Mouse (Mus musculus): ENCODE measurements around the gene Mrtfa.

The Mrtfa gene

DNA sequence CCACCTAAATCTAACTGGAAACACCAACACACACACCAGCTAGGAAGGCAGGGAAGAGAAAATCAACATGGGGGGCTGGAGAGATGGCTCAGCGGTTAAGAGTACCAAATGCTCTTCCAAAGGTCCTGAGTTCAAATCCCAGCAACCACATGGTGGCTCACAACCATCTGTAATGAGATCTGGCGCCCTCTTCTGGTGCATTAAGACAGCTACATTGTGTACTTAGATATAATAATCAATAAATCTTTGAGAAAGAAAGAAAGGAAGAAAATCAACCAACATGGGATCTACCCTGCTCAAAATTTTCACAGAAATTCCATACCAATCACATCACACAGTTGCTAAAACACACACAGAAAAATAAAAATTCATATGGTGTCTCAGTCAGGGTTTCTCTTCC, 34.1 kb downstream of the Mrtfa start:
- no peak for DNase-seq (ENCODE audit: low read depth, low spot score)

DNA sequence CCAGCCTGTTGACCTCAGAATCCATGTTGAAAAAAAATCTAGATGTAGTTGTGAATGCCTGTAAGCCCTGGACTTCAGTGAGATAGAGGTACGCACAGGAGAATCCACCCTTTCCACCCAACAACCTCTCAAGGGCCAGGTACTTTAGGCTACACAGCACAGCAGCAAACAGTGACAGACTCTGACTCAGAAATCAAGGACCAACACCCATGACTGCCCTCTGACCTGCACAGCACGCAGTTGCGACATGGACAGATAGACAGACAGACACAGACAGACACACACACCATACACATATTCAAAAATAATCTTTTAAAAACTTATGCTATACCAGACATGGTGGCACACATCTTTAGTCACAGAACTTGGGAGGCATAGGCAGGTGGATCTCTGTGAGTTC, 34.7 kb downstream of the Mrtfa start:
- DNase-seq (ENCODE audit: low read depth, low spot score) = no peak

DNA sequence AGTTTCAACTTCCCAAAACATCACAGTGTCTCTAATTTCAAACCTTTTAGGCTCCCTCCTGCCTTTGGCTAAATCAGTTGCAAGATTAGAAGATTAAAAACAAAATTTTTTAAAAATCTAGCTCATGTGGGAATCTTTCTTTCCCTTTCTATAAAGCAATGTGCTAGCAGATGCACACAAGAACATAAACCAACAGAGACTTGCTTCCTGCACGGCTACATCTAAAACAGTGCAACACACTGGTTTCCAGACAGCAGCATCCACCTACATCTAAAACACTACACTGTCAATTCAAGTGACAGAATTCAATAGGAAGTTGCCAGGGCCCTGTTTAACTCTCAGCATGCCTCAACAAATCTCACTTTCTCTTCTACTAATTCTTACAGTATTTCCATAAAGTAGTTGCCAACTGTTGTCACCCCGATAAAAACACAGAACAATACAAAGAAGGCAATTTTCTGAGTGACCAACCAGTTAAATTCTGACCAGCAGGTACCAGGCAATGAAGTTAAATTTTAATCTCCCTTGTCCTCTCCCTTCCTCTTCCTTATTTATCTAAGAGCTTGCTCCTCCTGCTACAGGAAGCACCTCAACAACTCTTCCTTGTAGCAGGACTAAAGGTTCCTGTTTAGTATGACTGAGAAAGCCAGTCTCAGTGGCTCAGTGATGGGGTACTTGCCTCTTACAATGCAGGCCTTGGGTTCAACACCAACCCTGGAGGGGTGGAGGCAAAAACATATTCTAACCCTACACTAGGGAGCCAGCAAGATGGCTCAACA, 35.5 kb downstream of the Mrtfa start:
- DNase-seq (ENCODE audit: low read depth, low spot score) = no peak

DNA sequence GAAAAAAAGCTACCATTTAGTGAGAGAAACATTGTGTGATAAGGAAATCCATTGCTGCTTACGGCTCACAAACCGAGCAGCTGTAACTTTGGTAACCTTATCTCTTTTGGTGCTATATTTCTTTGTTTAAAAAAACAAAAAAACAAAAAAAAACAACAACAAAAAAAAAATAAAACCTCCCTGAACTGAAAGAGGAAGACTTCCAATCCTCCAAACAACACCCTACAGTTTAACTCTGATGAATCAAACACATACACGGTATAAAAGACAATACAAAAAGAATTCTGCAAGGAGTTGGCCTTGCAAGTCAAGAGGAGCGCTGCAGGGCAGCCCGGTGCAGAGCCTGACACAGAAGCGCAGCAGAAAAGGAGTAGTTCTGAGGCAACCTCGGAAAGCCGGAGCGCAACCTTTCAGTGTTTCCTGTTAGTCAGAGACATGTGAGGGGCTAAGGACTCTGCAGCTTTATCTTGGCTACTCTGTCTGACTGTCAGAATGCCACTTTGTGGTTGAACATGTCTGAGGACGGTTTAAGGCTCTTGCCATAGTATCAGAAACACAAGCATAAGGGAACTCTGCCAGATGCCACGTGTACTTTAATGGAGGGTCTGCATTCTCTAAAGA, 48.5 kb downstream of the Mrtfa start:
- no peak for DNase-seq (ENCODE audit: low read depth, low spot score)

DNA sequence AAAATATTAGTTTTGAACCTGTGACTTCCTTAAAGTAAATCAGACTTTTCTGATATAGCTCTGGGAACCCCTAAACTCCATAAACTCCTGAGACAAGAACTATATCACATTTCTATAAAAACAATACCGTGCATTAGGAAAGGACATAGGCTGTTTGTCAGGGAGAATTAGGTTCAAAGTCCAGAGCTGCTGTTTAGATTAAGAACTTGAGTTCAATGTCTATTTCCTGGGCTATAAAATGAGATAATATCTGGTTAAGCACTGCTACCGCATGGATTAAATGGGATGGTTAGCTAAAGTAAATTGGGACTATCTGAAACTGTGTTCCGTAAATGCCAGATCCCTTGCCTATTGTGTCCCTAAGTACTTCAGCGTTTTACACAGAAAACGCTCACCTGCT, 50.6 kb downstream of the Mrtfa start:
- no peak for DNase-seq (ENCODE audit: low read depth, low spot score)

DNA sequence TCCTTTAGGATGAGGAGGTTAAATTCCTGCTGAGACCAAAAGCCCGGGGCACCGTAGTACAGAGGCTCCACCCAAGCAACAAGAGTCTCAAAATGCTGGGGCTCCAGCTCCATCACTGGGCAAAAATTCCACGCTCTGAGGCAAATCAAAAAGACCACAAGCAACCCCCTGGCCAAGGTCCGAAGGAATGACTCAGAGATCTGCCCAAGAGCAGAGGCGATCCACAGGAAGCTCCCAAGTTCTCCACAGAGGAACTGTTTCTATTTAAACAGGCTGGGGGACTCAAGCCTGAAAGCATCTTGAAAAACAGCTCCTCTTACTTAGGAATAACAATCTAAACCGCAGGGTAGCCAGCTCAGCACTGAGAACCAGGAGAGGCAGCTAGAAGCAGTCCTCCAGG, 53.3 kb downstream of the Mrtfa start:
- no peak for DNase-seq (ENCODE audit: low read depth, low spot score)

DNA sequence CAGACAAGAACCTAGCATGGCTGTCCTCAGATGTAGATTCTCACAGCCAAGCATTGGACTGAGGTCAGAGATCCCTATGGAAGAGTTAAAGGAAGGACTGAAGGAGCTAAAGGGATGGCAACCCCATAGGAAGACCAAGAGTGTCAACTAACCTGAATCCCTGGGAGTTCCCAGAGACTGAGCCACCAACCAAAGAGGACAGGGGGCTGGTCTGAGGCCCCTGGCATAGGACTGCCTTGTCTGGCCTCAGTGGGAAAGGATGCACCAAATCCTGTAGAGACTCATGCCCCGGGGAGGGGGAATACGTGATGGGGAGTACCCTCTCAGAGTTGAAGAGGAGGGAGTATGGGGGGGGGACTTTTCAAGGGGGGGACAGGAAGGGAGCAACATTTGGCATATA, 56.8 kb downstream of the Mrtfa start:
- no peak for DNase-seq (ENCODE audit: low read depth, low spot score)

DNA sequence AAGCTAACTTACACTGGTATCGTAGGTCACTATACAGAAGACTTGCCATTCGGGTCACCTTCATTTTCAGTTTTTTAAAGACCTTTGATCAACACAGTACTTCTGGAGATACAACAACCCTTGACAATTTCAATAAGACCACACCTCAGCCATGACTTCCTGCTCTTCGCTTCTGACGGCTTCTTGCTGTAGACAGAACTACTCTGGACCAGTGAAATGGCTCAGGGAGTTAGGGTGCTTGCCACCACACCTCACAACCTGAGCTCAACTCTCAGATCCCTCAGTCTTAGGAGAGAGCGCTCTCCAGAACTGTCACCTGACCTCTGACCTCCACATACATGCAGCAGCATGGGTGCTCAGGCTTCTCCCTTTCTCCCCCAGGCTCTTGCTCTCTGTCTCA, 59.4 kb downstream of the Mrtfa start:
- DNase-seq (ENCODE audit: low read depth, low spot score) = no peak

DNA sequence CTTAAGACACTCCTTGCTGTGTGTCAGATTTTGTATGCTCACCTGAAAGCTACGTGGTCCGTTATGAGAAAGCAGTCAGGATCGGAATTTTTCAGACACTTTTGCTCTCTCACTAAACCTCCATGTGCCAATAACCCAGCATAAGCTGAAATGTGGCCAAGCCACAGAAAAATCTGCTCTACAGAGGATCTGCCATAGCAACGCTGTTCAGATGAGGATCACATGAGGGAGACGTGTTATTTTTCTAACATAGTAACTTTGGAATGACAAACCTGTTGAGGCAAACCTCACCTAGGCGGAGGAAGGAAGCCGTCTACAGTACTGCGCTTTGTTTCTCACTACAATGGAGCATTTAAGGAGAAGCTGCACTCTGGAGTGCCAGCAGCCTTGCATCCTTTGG, 60.6 kb downstream of the Mrtfa start:
- DNase-seq (ENCODE audit: low read depth, low spot score) = no peak

DNA sequence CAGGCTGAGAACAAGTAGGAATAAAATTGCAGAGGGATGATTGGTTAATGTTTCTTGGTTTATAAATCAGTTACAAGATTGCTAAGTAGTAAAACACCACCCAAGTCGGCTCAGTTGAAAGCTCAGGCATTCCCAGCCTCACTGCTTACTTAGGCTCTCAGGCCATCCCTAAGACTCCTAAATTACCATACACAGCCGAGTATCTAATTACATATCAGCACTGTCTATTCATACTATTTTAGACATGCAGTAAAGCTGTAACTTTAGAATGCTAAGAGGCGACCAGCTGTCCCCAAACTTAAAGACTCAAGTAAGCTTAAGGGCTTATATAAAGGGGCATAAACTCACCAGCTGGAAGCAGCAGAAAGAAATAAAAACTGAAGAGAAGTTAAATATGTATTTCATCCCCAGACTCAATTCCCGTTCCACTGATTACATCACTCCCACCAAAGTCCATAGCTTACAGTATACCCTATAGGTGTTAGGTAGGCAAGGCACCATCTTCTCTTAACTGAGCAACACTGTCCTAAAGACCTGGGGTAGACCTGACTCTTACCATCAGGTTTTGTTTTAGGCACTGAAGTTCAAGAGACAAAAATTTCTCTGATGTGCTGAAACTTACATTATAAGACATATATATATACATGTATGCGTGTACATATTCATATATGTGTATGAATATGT, 62.3 kb downstream of the Mrtfa start:
- no peak for DNase-seq (ENCODE audit: low read depth, low spot score)

DNA sequence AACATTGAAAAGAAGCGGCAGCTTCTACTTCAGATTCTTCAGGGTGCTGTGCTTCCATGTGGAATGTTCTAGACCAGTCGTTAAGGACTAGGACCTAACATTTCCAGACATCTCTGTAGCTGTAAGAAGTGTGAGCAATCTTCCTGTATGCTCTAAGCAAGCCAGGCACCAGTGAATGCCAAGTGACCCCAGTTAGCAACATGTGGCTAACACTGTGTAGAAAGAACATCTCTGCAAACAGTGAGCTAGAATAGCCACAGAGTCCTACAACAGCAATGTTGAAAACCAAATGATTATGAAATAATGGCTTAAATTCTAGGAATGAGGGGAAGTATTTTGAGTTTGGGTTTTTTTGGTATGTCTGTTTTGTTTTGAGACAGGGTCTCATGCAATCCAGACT, 66.3 kb downstream of the Mrtfa start:
- DNase-seq (ENCODE audit: low read depth, low spot score) = no peak

DNA sequence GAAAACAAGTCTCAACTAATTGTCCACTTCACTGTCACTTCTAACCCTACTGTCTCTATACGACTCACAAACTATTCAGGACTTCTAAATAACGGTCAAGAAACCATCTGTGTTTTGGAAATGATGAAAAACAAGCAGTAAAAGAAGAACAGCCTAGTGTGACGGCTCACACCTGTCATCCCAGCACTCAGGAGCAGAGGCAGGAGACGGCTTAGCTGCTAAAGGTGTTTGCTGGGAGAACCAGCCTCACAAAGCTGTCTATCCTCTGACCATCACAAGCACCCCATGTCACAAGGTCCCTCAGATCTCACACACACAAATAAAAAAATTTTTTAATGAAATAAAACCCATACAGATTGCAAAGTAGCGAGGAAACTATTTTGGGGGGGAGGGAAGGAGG, 67.4 kb downstream of the Mrtfa start:
- DNase-seq (ENCODE audit: low read depth, low spot score) = no peak

DNA sequence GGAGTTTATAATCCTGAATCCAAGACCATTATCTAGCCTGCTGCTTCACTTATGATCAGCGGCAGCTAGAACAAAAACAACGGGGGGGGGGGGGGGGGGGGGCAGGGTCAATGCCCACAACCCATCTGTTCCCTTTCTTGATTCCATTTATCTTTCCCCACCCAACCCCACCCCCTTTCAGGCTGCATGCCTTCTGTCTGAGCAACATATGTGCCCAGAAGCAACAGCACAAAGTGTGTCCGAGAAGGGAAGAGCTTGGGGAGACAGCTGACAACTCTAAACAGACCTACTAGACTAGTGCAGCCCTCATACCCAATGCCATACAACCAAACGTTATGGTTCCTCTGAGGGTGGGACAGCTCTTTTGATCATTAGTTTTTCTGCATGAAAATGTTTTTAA, 68.0 kb downstream of the Mrtfa start:
- peak; percentile 8 for DNase-seq (ENCODE audit: low read depth, low spot score)

DNA sequence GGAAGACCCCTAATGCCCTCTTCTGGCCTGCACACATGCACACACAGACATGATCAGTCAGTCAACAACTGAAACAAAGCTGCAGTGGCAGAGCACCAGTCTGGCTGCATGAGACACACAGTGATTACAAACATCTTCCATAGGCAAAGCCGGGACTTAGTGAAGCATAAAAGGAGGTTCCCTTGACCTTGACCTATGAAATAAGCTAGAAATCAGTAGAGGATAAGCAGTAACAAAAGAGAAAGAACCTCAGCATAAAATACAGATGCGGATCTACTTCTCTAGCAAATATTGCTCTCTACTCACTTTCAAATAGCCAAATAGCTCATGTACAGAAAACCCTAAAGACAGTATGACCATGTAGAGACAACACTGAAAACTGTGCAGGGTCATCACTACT, 68.5 kb downstream of the Mrtfa start:
- DNase-seq (ENCODE audit: low read depth, low spot score) = no peak

DNA sequence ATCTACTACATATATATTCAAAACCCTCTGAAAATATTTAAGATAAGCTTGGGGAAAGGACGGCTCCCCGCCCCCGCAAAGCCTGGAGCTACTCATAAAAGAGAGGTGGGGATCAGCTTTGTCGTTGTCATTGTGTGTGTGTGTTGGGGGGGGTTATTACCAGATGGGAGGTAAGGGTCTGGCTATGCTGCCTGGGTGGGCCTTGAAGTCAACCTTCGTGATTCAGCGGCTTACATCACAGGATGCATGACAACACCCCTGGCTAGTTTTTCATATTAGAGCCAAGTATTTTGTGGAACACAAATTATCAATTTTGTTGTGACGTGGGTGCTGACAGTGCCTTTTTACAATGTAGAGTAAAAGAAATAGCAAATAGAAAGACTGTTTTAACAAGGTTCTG, 69.6 kb downstream of the Mrtfa start:
- DNase-seq (ENCODE audit: low read depth, low spot score) = no peak

DNA sequence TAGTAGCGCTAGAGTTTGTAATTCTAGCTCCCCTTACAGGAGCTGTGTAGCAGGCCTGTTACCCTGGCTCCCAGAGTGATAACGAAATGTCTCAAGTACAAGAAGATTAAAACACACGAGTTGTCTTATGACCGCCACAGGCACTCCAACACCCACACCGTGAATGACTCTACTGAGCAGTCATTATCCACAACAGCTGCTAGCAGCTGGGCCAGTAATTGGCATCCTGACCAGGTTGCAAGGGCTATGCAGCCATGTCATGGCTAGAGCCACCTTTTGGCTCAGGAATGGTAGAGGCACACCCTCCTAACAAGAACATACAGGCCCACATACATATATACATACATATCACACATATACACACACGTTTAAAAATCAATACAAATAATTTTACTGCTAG, 70.4 kb downstream of the Mrtfa start:
- DNase-seq (ENCODE audit: low read depth, low spot score) = no peak

DNA sequence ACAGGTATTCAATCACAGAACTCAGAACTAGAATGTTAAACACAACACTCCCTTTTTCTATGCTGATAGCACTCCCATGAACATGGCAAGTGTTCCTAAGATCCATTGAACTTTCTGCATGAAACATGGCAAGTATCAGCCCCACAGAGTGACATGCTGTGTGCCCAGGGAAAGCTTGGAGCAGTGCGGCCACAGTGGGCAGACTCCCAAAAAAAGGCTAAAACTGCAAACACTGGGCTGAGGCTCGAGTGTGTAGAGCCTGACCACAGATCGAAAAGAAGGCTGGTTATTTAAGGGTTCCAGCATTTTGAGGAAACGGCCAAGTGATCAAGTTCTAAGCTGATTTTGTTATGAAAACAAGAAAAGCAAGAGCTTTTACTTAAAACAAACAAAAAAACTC, 72.3 kb downstream of the Mrtfa start:
- DNase-seq (ENCODE audit: low read depth, low spot score) = no peak

DNA sequence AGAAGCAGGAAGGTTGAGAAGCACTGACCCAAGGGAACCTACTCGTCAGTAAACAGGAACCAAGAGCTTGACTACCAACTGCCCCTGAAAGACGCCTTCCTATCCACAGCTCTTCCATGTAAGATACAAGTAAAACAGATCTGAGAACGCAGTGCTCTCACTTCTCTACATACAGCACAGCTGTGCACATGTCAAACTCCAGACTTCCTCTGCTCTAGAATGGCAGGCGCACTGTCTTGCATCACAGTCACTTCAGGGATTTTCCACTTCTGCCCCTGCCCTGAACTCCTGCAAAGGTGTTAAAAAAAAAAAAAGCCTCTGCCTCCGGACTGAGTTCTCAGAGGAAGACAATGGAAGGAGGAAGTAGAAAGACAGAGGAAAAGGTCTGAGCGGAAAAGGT, 78.0 kb downstream of the Mrtfa start:
- no peak for DNase-seq (ENCODE audit: low read depth, low spot score)

DNA sequence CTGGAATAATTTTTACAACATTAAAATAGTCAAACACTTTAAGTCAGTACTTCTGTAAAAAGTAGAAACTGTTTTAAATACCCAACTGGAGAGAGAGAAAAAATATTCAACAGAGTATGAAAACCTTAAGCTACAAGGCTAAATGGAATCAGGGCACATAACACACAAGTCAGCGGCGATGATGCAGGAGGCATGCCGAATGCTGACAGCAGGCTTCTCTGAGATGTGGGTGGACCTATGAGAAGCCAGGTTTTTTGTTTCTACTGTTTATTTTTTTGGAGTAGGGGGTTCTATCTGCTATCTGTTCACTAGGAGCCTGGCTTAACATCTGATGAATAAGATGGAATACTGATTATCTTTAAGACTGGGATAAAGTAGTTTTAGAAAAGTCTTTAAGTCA, 80.2 kb downstream of the Mrtfa start:
- no peak for DNase-seq (ENCODE audit: low read depth, low spot score)

DNA sequence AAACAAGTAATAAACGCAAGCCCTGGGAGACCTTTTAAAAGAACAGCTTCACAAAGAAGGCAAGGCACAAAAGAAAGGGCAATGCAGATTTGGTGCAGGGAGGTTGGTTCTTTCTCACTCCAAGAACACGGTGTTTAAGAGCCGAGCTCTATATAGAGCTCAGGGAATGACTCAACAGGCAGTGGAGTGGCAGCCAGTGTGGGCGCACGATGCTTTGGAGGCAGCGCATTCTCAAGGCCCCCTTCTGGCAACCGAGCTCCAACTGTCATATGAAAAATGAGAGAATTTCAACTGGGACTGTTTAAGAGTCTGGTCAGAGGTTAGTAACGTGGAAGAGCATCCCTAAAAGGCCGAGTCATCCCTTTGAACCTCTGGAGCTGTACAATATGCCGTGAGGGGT, 84.6 kb downstream of the Mrtfa start:
- no peak for DNase-seq (ENCODE audit: low read depth, low spot score)

DNA sequence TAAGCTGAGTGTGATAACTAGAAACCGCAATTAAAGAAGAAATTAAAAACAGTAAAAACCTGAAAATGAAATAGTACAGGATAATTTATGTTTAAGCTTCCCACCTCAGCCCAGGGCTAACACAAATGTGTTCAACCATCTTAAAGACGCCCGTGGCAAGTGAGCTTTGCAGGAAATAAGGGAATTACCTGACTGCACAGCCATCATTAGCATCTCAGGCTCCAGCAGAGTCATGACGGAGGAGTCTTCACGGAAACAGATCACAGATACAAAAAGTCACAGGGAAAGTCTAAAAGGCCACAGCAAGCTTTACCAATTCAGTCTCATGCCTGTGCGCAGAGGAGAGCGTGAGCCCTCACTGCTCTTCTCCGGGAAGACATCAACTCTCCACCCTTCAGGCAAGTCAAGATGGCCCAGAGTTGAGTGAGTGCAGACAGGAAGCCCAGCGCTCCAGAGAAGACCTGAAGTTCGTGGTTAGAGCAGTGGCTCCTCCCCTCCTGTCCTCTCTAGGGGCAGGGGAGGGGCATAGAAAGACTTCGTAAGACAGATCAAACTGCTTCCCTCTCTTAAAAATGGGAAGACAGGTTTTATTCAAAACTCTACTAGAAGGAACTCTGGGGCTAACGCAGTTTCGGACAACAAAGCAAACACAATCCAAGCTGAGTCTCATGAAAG, 85.8 kb downstream of the Mrtfa start:
- no peak for DNase-seq (ENCODE audit: low read depth, low spot score)

DNA sequence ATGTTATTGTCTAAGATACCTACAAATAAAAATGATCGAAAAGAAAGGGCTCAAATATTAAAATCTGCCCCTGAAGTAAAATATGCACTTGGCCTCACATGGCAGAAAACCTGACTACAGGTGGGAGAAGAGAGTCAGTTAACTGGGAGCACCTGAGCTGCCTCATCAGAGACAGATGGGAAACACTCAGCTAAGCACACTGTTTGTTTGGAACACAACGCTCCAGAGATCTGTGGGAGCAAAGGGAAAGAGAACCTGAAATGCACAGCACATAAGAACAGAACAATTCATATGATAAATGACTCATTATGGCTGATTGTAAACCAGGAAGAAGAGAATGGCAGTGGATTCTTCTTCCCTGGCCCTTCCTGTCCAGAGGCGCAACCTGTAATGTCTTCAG, 87.1 kb downstream of the Mrtfa start:
- DNase-seq (ENCODE audit: low read depth, low spot score) = no peak

All from retina, postnatal 7 days (tissue).